Comparison of ENCODE assay signal across 15 mouse cellular contexts in the genomic region with DNA sequence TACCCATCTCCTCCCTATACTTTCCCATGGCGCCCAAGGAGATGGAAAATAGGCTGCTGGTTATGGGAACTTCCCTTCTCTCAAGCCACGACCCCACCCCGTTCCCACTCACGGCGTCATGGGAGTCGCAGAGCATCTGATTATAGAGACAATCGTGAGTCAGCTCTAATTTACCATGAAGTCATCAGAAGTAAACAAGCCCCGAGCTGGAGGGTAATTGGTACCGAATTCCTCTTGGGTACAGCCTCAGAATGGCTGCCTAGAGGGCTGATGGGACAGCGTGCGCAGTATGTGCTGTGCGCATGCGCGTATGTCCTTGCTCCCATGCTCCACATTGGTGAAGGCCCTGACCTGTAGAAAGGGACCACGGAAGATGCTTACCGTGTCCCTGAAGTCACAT. TPM values are rescaled to one million over a fixed set of nuclear protein-coding genes. Genes with fewer than 3 reads are reported as not detected.
DNase-seq lines count a peak whose midpoint lies in the region; ATAC-seq and TF ChIP-seq lines count a peak whose summit lies in the region.
"Had no signal": no experiment of that assay in that cellular context is flagged by ENCODE, and none has a peak within 500 bp of the region (broad histone marks: within the 10 kb centered on the region; RNA-seq: fewer than 3 reads in every experiment).

No protein-coding gene starts in this region.

- 0 out of 2 replicates have a peak overlapping the region, but pooled peaks have one; percentile 45 for H3K27ac ChIP-seq in hindbrain, embryonic 10.5 days
- no peak overlapping the region for H3K27ac ChIP-seq in hindbrain, embryonic 12.5 days
- no peak overlapping the region for H3K27ac ChIP-seq in midbrain, embryonic 15.5 days
- H3K27ac ChIP-seq: heart, embryonic 13.5 days; limb, embryonic 12.5 days had no signal

- H3K4me1 ChIP-seq in hindbrain, embryonic 10.5 days (replicated peaks) = peaks cover 42% of the 10 kb centered on the region
- peaks cover 14% of the 10 kb centered on the region for H3K4me1 ChIP-seq in hindbrain, embryonic 12.5 days
- H3K4me1 ChIP-seq in E14TG2a.4 (replicated peaks; ENCODE audit: low read depth, low read length) = peaks cover 77% of the 10 kb centered on the region
- peaks cover 12% of the 10 kb centered on the region; the same call in 1 of the 2 replicates for H3K4me1 ChIP-seq in midbrain, embryonic 15.5 days
- H3K4me1 ChIP-seq: limb, embryonic 12.5 days had no signal

- H3K27me3 ChIP-seq in hindbrain, embryonic 10.5 days (ENCODE audit: insufficient read depth, poor library complexity, severe bottlenecking) = no peaks in the 10 kb centered on the region
- no peaks in the 10 kb centered on the region for H3K27me3 ChIP-seq in hindbrain, embryonic 12.5 days
- no peaks in the 10 kb centered on the region for H3K27me3 ChIP-seq in E14TG2a.4 (ENCODE audit: insufficient read depth, low read length)
- no peaks in the 10 kb centered on the region for H3K27me3 ChIP-seq in midbrain, embryonic 15.5 days (replicated peaks)
- H3K27me3 ChIP-seq: heart, embryonic 13.5 days; limb, embryonic 12.5 days had no signal

- DNase-seq in hindbrain, embryonic 10.5 days (ENCODE audit: low spot score) = no peak
- DNase-seq in adipocyte (ENCODE audit: low spot score) = peak; percentile 27
- no peak for DNase-seq in kidney, adult 8-10 months
- DNase-seq in layer of hippocampus, adult 9-10 months (ENCODE audit: low spot score) = no peak
- no peak for DNase-seq in cerebellum, postnatal 10 days
- DNase-seq: B cell, adult 2 months; cerebellum, postnatal 36 days; gastrocnemius, postnatal 10 days; lung, embryonic 14.5 days; right cerebral cortex, postnatal 14 days had no signal

- TF ChIP-seq CTCF in E14TG2a.4 (conservative IDR thresholded peaks at IDR 0.05; ENCODE audit: low read length) = no peak

- H3K4me3 ChIP-seq in hindbrain, embryonic 10.5 days = no peak overlapping the region
- H3K4me3 ChIP-seq in hindbrain, embryonic 12.5 days = no peak overlapping the region
- H3K4me3 ChIP-seq in E14TG2a.4 (replicated peaks; ENCODE audit: low read length) = peak overlapping the region; percentile 60
- no peak overlapping the region for H3K4me3 ChIP-seq in midbrain, embryonic 15.5 days
- H3K4me3 ChIP-seq: heart, embryonic 13.5 days; limb, embryonic 12.5 days had no signal

- 78% methylated on average over 16 of the region's 16 CpGs for WGBS in hindbrain, embryonic 10.5 days
- 71% methylated on average over 16 of the region's 16 CpGs for WGBS in hindbrain, embryonic 12.5 days
- 68% methylated on average over 16 of the region's 16 CpGs for WGBS in midbrain, embryonic 15.5 days

- no peak overlapping the region for H3K9ac ChIP-seq in hindbrain, embryonic 12.5 days
- no peak overlapping the region for H3K9ac ChIP-seq in midbrain, embryonic 15.5 days
- H3K9ac ChIP-seq: heart, embryonic 13.5 days; limb, embryonic 12.5 days; lung, embryonic 14.5 days had no signal

- peaks cover 5% of the 10 kb centered on the region; the same call in 1 of the 2 replicates for H3K9me3 ChIP-seq in hindbrain, embryonic 10.5 days
- no peaks in the 10 kb centered on the region for H3K9me3 ChIP-seq in hindbrain, embryonic 12.5 days (replicated peaks)
- peaks cover 8% of the 10 kb centered on the region for H3K9me3 ChIP-seq in E14TG2a.4 (ENCODE audit: low read length)
- H3K9me3 ChIP-seq in midbrain, embryonic 15.5 days = no peaks in the 10 kb centered on the region

- no peaks in the 10 kb centered on the region for H3K36me3 ChIP-seq in hindbrain, embryonic 10.5 days
- H3K36me3 ChIP-seq in hindbrain, embryonic 12.5 days = no peaks in the 10 kb centered on the region
- peaks cover 32% of the 10 kb centered on the region for H3K36me3 ChIP-seq in E14TG2a.4 (ENCODE audit: insufficient read depth, low read length)
- H3K36me3 ChIP-seq in midbrain, embryonic 15.5 days (replicated peaks) = no peaks in the 10 kb centered on the region
- H3K36me3 ChIP-seq: limb, embryonic 12.5 days had no signal

- no peak for ATAC-seq in hindbrain, embryonic 12.5 days (ENCODE audit: low FRiP score)
- peak; percentile 43; the same call in 1 of the 2 replicates for ATAC-seq in midbrain, embryonic 15.5 days (replicated peaks)

- no peak overlapping the region; the same call in 1 of the 2 replicates for H3K4me2 ChIP-seq in hindbrain, embryonic 12.5 days (replicated peaks)
- no peak overlapping the region for H3K4me2 ChIP-seq in midbrain, embryonic 15.5 days
- H3K4me2 ChIP-seq: heart, embryonic 13.5 days; limb, embryonic 12.5 days; lung, embryonic 14.5 days had no signal

RNA-seq across cellular contexts. Expression of a gene that starts 42.5 kb away (rescaled TPM):
- 0.04 TPM in 1 of 2 replicates, not detected in the other for polyA plus RNA-seq in hindbrain, embryonic 10.5 days (2016; fragmentation: Nextera tagmentation; extraction: Ambion mirVana)
- polyA plus RNA-seq in hindbrain, embryonic 12.5 days (2016; fragmentation: Nextera tagmentation; extraction: Ambion mirVana) = 0.34 and 1.1 TPM in 2 replicates
- polyA plus RNA-seq in midbrain, embryonic 15.5 days (2015; fragmentation: Nextera tagmentation; extraction: Ambion mirVana) = 0.15 TPM in 1 of 2 replicates, not detected in the other
